Mouse (Mus musculus) ovary, adult 18-20 months (tissue): Measurements from ENCODE around the gene Kctd2.
A peak's percentile ranks its signal among the peaks of the same experiment; 100 is the strongest.
"Not testable (repeated sequence)": the region's sequence is repeated elsewhere in the genome, so short reads cannot be mapped to it uniquely, and the experiment has no call there.

Source experiments
- DNase-seq: peaks from one replicate; pipeline ENCODE4 v3.0.0; 2022; ENCODE audit warnings: low spot score, mixed read lengths

Kctd2 gene

GRCm38 (mm10) chr11:115439906-115440595 is 20.1 kb downstream of the Kctd2 start, which contains the start of gene Trim80:
Gene Trim80, plus strand, starts transcription at chr11:115440545.
- DNase-seq: no peak

GRCm38 (mm10) chr11:115441417-115441816 is 21.5 kb downstream of the Kctd2 start:
- no peak for DNase-seq

DNA sequence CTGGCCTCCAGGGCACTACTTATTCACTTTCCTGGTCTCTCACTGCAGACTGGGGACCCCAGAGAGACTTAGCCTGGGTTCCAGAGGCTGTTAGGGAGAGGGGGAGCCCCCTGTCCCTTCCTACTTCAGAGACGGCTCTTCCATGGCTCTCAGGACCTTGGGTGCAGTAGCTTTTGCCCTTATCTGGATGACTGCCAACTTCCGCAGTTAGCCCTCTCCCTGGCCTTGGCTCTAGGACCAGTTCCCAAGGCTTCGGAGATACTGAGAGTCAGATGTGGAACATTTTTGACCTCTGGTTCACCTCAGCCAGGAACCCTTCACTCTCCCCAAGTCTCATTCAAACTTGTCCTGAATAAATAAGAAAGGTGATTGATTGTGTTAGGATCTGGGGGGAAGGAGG is 27.0 kb downstream of the Kctd2 start:
- DNase-seq: peak; percentile 74

GRCm38 (mm10) chr11:115447321-115447885 is 27.5 kb downstream of the Kctd2 start:
- DNase-seq: no peak

DNA sequence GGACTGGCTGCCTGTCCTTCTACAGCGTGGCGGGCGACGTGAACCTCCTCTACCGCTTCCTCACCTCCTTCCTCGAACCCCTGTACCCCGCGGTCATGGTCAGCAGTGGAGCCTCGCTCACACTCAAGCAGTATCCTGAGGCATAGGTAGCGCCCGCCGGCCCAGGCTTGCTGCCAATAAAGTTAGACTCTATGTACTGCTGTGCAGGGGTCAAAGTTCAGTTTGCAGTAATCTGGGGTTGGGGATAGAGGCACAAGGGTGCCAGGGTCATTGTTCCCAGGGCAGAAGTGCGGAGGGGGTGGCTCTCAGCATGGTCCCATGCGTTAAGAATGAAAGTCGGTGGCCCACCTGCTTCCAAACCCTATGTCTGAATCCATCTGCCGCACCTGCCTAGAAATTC is 28.1 kb downstream of the Kctd2 start:
- no peak for DNase-seq

GRCm38 (mm10) chr11:115448998-115449397 is 29.1 kb downstream of the Kctd2 start:
- no peak for DNase-seq

GRCm38 (mm10) chr11:115450176-115450575 is 30.2 kb downstream of the Kctd2 start:
- no peak for DNase-seq

- no peak for DNase-seq
These were observed 31.9 kb downstream of the Kctd2 start for GRCm38 (mm10) chr11:115451781-115452241.

- DNase-seq: no peak
These were observed 32.4 kb downstream of the Kctd2 start for GRCm38 (mm10) chr11:115452281-115452860.

DNA sequence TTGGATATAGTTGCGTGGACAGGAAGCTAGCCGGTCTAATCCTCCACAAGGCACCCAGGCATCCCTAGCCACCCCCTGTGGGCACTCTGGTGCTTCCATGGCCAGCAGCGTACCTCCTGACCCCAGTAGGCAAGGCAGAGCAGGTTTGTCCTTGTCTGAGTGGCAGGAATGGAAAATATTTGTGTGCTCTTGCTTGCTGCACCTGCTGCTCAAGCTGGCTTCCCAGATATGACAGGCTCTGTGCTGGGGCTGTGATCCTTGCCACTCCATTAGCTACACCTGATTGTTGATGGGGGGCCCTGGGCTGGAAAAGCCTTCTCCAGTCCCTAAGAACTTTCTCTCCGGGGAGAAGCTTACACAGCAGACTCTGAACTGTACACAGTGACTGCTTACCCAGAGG is 33.4 kb downstream of the Kctd2 start:
- no peak for DNase-seq

- not testable (repeated sequence) for DNase-seq
These were observed 34.9 kb downstream of the Kctd2 start for GRCm38 (mm10) chr11:115454822-115455221.

DNA sequence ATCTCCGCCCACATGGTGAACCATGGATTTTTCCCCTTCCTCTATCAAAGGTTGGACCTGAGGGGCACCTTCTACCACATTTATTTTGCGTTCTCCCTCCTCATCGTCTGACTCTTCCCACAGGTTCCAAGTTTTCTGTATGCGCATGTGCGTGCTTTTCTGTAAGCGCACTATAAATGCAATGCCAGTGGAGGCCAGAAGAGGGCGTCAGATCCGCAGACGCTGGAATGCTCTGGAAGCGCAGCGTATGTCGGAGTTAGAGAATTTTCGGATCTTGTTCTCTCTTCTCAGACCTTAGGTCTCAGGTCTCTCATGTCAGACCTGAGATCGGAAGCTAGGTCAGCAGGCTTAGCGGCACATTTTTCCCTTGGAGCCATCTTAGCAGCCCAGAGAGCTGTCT is 35.7 kb downstream of the Kctd2 start:
- no peak for DNase-seq

GRCm38 (mm10) chr11:115456182-115456581 is 36.3 kb downstream of the Kctd2 start:
- no peak for DNase-seq

- no peak for DNase-seq
These were observed 37.5 kb downstream of the Kctd2 start for GRCm38 (mm10) chr11:115457405-115457804.

- no peak for DNase-seq
These were observed 41.0 kb downstream of the Kctd2 start for GRCm38 (mm10) chr11:115460976-115461375.

DNA sequence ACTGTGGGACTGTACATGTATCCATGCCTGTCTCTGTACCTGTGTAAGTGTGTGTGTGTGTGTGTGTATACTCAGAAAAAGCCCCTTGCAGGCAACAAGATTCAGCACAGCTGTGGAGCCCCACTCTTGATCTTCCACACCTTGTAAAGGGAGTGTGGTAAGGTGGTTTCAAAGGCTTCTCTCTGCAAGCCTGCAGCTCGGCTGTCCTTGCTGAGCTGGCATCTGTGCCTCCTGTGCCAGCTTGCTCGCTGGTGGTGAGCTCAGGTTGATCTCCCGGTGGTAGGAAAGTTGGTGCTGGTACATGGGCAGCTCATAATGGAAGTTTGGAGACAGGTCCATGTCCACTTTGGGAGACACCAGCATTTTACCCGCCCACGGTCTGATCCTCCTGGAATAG is 41.9 kb downstream of the Kctd2 start:
- no peak for DNase-seq

DNA sequence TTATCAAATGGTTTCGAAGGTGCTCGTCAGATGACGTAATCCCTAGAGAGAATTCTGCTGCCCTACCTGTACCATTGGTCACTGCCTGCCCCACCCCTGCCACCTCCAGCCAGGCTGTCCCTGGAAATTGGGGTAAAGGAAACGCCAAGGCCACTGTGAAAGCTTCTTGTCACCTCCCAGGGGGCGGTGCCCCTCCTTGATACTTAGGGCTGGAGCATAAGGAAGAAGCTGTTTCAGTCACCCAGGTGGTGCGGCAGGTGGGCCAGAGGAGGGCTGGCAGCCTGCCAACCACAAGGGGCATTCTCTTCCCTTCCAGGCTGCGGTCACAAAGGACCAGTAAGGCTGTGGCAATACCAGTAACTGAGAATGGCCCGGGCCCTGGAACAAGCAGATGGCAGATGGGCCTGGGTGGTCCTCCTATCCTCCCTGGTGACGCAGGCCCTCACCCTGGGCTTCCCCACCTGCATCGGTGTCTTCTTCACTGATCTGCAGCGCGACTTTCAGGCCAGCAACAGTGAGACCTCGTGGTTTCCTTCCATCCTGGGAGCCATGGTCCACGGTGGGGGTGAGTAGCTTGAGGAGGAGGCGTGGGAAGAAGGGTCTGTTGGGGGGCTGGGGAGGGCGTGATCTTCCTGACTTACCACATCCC is 42.4 kb downstream of the Kctd2 start, which contains the start of gene Slc16a5:
Slc16a5 (plus strand) TSS at position 232 of the 649 bp plus-strand sequence.
- DNase-seq: no peak

DNA sequence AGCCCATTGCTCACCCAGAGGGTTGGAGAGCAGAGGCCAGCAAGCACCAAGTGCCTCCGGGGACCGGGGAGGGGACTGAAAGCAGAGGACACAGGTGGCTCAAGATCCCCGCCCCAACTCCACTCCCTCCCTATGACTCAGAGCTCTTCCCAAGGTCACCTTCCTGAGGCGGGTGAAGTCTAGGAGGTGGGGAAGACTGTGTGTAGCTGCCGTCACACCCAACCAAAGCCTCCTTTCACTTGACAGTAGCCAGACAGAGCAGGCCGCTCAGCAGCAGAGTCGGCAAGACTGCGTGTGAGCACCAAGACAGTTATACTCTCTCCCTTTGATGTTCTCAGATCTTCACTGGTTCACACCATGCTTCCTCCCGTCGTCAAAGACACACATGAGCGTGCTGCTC is 43.5 kb downstream of the Kctd2 start:
- no peak for DNase-seq

DNA sequence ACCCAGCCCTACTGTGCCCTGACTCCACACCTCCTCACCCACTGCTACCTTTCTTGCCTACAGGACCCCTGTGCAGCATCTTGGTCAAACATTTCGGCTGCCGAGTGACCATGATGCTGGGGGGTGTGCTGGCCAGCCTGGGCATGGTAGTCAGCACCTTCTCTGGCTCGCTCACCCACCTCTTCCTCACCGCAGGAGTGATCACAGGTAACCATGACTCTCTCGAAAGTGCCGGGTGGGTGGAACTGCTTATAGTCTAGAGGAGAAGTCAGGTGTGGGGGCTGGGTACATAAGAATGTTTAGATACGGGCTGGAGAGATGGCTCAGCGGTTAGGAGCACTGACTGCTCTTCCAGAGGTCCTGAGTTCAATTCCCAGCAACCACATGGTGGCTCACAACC is 44.9 kb downstream of the Kctd2 start:
- DNase-seq: no peak

DNA sequence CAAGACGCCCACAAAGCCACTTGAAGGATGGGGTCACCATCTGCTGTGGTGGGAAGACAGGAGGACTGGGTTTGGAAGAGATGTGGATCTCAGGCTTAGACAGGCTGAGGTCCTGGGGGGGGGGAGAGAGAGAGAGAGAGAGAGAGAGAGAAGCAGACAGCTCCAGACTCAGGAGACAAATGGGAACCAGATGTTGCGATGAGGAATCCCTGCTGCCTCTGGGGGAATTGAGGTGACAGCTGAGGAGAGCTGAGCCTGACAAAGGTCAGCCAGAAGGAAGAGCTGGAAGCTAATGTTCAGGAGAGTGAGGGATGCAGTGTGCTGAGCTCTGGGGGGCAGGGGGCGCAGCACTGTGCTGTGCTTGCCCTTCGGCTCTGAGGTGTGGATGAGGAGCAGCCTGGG is 47.3 kb downstream of the Kctd2 start:
- no peak for DNase-seq

DNA sequence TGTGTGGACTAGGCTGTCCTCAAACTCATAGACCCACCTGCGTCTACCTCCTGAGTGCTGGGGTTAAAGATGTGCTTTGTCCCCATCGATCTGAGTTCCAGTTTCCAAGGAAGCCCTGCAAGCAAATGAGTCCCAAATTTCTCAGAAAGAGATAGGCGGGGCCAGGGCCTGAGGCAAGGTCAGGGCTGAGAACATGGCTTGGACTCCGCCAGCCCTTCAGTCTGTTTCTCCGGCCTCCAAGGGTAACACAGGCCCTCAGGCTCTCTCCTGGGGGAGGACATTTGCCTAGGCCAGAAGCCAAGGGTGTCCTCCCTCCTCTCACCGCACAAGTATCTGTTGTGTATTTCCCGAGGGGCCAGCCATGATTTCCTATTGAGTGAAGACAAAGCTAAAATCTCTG is 52.3 kb downstream of the Kctd2 start:
- peak; percentile 66 for DNase-seq

GRCm38 (mm10) chr11:115473626-115474275 is 53.8 kb downstream of the Kctd2 start:
- peak; percentile 83 for DNase-seq
